Mouse (Mus musculus): Measurements from ENCODE around the gene Hmg20a.
A peak's percentile ranks its signal among the peaks of the same experiment; 100 is the strongest.

Gene Hmg20a

DNA sequence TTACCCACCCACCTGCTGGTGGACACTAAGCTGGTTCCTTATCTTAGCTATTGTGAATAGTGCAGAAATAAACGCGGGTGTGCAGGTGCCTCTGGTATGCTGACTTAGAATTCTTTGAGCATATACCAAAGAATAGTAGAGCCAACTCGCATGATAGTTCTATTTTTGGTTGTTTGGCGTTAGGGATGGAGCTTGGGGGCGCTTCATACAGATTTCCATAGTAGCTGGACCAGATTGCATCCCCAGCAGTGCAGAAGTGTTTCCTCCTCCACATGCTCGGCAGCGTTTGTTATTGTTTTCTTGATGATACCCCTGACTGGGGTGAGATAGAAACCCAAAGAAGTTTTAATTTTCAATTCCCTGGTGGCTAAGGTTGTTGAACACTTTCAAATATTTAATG is 21.3 kb downstream of the Hmg20a start:
- no peak for DNase-seq (ENCODE audit: low read depth, low spot score)

DNA sequence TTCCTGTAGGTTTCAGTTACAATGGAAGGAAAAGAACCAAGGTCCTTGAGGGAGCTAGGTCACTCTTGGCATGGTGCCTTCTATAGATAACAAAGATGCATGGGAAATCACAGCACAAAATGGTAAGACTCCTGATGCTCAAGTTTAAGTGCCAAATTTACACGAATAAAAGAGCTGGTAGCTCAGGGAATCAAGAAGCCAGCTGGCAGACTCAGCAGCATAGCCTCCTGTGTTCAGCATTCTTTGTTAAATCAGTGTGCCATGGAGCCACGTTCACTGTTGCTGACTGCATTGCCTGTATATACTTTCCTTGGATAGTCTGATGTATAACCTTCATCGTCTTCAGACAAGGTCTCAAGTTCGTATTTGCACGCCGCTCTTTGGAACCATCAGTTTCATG is 33.2 kb downstream of the Hmg20a start:
- DNase-seq (ENCODE audit: low read depth, low spot score), result no peak

DNA sequence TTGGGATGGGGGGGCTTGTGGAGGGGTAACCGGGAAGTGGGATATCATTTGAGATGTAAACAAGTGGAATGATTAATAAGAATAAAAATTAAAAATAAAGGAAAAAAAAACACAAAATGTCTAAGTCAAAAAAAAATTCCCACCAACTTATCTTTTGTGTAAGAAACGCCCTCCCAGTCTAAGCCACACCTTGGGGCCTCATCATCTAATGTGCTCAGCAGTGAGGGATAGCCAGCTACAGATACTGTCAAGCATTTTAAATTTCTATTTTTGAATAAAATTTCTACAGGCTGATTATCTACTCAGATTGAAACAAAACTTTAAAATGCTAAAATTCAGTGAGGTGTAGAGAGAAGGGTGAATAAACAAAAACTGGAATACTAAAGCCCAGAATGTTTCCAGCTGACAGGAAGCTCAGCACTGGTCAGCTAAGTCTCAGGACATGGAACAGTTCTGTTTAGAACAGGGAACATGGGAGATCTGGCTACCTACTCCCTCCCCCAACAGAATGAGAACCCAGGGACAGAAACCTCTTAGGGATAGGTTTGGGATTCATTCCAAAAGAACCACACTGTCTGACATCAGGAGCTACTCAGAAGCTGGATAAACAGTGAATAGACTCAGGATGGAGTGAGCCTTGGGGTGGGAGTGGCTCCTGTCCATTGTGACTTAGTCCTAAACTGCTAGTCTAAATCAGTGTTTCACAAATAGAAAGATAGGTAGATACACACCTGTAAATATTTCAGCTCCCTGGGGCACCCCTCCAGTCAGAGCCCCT is 34.8 kb downstream of the Hmg20a start:
- DNase-seq (ENCODE audit: low read depth, low spot score), result no peak

DNA sequence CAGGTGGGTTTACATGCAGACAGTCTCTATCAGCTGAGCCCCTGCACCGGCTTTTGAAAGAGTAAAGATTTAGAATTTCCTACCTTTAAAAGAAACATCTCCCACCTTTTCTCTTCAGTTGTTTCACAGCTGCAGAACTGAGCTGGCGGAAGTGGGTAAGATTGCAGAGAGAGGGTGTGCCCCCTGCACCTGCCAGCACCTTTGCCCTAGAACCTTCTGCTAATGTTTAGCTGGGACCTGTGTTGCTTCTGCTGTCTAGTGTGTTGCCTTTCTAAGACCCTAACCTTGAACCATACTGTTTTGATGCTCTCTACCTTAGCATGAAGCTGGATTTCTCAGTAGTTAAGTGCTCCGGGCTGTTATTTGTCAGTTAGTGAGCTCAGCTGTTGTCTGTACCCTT is 38.0 kb downstream of the Hmg20a start:
- DNase-seq (ENCODE audit: low read depth, low spot score), result no peak

DNA sequence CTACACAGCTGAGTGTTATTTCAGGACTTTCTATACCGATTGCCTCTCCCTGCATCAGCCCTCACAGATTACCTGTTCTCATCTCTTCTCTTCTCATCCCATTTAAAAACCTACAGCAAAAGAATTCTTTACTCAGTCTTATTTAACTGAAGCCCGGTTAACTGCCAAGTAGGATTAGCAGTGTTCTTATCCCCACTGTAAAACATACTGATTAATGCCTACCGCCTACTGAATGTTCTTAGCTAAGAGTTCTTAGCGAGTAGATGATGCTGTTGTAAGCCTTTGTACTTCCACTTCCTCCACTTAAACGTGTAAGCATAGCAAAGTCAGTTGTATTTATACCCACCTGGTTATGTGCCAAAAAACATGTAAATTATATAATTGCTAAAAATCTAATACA is 42.6 kb downstream of the Hmg20a start:
- DNase-seq (ENCODE audit: low read depth, low spot score), result peak; percentile 37

DNA sequence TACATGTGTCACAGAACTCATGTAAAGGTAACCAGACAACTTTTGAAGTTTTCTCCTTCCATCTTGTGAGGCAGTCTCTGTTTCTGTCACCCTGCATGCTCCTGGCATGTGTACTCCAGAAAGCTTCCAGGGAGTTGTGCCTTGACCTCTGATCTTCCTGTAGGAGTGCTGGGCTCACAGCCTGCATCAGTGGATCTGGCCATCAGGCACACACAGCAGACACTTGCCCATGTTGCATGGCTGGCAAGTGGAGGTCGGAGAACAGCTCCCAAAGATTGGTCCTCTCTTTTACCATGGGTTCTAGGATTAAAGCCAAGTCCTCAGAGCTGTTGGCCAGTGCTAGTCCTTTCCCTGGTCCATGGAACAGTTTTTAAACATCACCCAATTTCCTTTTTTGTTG is 44.2 kb downstream of the Hmg20a start:
- DNase-seq (ENCODE audit: low read depth, low spot score), result no peak

DNA sequence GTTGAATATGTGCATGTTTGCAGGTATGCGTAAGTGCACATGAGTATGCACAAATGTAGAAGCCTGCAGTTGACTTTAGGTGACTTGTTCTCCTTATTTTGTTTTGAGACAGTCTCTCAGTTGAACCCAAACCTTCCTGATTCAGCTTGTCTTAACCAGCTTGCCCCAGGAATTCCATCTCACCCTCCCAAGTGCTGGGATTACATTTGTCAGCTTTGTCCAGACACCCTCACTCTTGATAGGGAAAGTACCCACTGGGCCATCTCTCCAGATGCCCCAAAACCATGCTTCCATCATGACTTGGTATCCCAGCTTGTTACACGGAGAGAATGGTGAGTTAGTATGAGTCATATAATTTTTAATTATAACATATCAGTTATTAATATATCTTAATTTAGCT is 44.6 kb downstream of the Hmg20a start:
- DNase-seq (ENCODE audit: low read depth, low spot score), result no peak

DNA sequence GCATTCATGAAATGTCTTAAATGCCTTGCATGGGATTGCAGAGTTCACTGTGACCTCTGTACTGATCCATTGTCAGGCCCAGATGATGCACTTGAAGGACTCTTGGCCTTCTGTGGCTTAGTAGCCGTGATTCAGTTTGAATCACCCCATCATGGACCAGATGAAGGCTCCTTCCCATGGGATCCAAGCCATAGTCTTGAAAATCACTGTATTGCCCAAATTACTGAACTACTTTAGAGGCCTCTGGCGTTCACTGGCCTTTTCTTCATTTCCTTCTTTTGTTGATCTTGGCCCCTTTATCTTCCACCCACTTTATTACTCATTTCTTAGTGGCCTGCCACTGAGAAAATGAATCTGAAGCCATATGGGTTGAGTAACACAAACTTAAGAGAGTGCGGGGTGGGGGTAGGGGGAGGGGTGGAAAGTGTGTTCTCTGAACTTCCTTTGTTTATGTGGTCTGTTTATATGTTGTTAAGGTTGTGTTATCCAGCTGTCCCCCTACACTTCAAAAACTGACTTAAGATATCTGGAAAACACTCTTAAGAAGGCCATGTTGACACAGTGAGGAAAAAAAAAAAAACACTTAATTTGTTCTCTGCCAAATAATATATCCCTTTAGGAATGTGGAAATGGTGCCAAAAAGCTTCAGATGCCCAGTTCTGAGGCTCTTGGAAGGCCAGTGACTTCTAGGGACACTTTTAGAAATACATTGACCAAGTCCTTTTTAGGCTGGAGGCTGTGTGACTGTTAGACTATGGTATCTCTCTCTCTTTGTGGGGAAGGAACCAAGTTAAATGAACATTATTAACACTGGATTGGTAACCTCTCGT is 45.5 kb downstream of the Hmg20a start:
- peak; percentile 12 for DNase-seq (ENCODE audit: low read depth, low spot score)

DNA sequence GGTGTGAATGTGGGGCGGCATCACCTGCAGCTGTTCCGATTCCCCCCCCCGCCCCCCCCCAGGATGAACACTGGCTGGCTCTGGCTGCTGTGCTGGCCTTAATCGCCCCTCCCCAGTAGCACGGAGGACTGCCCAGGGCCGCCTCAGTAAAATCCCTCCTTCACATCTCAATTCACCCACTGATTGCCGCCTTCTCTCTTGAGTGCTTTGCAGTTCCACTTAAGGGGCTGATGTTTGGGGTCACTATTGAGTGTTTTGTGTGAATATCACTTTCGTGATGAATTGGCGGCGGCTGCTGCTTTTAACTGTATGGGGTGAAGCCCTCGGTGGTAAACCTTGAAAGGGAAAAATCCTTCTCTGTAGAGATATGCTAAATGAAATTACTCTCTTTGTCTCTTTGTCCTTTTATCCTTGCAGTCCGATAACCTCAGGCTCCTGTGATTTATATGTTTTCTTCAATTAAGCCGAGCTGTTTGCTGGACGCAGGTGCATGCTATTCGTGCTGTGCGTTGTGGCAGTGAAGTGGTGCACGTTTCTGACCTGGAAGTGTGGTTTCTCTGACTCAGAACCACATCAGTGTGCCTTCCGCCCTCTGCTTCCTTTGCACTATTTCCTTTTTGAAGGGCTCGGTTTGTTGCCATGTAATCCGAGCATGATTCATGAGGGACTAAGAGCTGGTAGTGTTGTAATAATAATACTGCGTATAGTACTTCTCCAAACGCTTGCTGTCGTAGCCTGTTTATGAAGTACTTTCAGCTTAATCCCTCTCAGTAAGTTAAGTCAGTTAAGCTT is 46.6 kb downstream of the Hmg20a start:
- peak; percentile 86 for DNase-seq (ENCODE audit: low read depth, low spot score)

DNA sequence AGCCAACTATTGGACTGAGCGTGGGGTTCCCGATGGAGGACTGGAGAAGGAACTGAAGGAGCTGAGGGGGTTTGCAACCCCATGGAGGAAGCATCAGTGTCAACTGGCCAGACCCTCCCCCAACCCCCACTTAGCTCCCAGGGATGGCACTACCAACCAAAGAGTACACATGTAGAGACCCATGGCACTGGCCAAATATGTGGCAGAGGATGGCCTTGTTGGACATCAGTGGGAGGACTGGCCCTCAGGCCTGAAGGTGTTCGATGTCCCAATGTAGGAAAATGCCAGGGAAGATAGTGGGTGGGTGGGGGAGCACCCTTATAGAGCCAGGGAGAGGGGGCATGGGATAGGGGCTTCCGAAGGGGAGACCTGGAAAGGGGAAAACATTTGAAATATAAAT is 47.8 kb downstream of the Hmg20a start:
- DNase-seq (ENCODE audit: low read depth, low spot score), result no peak

DNA sequence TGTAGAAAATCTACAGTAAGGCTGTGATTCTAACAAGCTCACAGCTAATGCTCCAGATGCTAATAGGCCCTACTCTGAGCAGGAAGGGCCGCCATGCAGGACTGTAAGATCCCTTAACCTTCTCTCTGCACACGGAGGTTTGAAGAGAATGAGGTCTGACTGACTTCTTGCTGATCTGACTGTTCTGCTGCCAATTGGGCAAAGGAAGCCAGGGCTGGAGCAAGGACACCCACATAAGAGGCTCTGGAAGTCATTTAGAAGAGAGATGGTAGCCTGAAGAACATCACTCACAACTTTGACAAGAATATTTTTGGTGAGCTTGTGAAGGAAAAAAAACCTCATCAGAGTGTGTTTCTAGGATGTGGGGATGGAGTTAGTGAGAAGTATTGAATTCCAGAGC is 51.2 kb downstream of the Hmg20a start:
- no peak for DNase-seq (ENCODE audit: low read depth, low spot score)

DNA sequence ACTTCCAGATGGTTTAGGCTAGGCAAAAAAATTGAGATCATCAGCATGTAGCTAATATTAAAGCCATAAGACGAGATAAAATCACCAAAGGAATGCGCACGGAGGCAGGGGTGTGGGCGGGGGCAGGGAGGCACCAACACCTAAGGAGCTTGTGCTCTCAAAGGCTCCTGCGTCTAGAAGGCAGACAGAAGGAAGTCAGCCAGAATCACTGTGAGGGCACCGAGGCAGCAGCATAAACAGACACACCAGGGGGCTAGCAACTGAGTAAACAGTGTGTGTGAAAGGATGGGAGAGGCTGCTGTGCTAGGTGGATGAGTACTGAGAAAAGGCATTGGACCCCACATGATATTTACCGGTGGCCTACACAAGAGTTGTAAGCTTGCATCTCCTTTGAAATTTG is 51.9 kb downstream of the Hmg20a start:
- no peak for DNase-seq (ENCODE audit: low read depth, low spot score)

DNA sequence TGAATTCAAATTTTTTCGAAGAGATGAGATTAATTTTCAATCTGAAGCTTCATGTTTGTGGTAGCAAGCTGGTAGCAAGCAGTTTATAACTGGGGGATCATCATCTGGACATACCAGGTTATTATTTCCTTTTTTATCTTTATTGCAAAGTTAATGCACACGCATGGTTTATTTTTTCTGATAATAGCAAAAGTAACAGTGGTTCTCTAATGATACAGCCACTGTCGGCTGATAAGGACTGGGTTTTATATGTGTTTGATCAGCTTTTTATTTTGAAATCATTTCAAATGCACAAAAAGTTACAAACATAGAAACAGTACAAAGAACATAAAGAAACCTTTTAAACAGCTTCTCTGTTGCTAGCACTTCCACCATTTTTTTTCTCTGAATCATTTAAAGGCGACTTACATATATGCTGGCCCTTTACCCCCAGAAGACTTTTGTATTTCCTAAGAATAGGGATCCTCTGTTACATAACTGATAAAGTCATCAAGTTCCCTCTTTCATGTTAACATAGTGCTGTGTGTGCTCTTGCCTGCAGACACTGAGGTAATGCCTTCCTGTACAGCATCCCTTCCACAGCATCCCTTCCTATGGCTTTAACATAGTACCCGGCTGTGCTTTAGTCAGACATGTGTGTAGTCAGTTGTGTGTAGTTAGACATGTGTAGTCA is 60.7 kb downstream of the Hmg20a start:
- no peak for DNase-seq (ENCODE audit: low read depth, low spot score)

DNA sequence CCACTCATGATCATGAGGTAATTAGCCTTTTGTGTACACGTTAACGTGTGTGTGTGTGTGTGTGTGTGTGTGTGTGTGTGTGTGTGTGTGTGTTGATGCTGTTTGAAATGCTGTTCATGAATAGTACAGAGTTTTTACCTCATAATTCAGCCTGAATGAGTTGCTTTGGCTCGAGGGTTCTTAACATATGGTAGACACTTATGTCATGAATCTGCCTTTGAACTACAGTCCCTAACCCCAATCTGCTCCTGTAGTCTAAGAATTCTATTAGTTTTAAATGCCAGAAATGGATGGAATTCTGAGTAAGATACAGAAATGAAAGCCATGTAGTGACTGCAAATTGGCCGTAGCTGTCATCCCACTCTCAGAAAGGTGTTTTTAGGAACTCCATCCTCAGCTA is 64.2 kb downstream of the Hmg20a start:
- no peak for DNase-seq (ENCODE audit: low read depth, low spot score)

DNA sequence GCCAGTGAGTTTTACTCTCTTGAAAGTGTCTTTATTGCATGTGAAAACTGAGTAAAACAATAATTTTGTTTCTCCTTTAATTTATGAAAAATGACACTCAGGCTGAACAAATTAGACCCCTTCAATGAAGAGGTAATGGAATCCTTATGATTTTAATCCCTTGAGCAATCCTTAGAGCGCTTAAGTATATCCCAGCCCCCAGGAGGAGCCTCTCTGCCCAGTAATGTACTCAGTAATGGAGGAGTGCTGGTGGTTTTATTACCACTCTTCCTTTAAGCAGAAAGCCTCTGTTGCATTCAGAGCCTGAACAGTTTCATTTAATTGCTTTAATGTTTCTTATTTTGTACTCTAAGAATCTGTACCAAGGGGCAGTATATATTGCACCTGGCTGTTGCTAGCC is 67.0 kb downstream of the Hmg20a start:
- no peak for DNase-seq (ENCODE audit: low read depth, low spot score)

DNA sequence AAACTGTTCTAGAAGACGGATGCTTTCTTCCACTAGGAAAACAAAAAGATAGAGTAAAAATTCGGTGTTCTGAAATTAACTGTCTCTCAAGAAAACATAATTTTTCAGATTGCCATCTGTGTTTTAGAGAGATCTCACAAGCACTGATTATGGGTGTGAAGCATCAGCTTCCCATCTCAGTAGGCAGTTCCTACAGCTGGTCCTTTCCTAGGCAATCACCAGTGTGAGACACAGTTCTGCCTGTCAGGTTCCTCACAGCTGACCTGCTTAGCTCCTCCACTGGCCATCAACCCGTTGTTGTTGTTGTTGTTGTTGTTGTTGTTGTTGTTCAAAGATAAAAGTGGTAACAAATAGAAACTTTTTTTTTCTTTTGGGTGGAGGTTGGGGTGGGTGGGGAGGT is 67.7 kb downstream of the Hmg20a start:
- no peak for DNase-seq (ENCODE audit: low read depth, low spot score)

DNA sequence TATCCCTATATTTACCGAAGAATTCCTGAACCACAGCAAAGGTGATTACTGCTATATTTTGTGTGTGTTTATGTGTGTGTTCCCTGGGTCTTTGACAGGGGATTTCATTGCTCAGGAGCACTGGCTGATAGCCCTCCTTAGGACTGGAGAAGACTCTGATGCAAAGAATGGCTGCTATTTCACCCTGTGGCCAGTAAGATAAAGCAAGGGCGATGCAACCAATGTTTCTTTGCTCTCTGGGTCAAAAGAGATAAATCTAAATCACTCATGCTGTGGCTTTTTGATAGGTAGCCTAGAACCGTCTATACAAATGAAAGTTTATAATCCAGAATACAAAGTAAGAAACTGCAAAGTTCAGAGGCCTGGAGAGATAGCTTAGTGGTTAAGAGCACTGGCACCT is 69.2 kb downstream of the Hmg20a start:
- no peak for DNase-seq (ENCODE audit: low read depth, low spot score)

DNA sequence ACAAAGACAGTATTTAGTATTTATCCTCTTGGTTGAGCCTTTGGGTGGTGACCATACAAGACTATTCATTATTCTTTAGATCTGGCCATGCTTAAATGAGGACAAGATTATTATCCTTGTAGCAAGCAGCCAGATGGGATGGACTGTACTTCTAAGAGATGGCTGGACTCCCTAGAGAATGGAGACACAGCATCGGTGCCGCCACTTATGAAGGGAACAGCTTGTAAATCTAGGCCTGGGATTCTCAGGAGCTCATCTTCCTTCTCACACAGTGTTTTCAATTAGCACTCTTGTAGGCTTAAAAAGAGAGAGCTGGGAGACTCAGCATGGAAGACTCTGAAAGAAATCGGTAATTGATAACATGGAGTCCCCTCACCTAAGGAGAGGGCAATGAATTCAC is 74.0 kb downstream of the Hmg20a start:
- no peak for DNase-seq (ENCODE audit: low read depth, low spot score)

DNA sequence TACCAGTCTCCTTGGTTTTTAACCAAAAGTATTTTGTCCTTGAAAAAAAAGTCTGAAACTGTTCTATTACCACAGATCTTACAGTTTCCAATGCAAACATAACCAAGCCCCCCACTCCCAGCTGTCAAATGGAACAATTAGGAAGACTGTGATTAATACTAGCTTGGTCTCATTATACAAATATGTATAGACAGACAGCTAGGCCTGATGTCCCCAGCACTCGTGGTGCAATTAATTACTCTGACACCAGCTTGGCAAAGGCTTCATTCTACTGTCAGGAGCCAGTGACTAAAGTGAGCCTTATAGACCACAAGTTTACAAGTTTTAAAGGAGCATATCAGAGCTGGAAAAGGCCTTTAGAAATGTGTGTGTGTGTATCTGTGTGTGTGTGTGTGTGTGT is 74.5 kb downstream of the Hmg20a start:
- no peak for DNase-seq (ENCODE audit: low read depth, low spot score)

DNA sequence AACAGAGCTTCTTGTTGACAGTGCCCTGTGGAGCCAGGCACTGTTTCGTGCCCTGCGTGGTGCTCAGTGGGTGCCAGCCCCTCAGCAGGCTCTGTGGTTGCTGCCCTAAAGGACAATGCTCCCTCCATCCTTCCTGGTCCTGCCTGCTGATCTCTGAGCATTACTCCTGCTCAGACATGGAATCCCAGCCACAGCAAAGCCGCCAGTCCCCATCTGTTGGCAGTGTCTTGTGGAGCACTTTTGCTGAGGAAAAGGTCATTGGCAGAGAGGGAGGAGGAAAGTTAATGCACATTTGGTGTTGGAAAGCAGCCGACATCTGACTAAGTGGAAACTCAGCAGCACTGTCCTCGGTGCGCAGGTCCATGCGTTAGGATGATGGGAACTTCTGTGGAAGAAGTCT is 76.7 kb downstream of the Hmg20a start:
- no peak for DNase-seq (ENCODE audit: low read depth, low spot score)

DNA sequence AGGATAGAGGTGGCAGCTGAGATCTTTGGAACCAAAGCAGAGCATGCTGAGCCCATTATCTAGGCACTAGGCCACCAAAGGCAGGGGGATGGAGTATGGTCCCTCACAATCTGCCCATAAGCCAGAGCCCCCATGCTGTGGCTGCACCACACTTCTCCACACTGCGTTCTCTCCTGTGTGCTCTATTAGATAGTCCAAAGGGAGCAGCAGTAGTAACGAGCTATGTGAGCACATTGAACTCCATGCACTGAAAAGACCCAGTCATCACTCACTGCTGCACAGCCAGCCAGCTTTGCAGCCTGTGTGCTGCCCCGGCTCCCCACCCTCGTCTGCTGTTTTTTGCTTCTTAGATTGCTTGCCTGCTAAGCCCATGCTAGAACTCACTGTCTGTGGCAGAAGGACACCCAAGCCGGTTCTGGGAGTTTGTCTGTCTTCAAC is 77.4 kb downstream of the Hmg20a start:
- DNase-seq (ENCODE audit: low read depth, low spot score), result no peak

DNA sequence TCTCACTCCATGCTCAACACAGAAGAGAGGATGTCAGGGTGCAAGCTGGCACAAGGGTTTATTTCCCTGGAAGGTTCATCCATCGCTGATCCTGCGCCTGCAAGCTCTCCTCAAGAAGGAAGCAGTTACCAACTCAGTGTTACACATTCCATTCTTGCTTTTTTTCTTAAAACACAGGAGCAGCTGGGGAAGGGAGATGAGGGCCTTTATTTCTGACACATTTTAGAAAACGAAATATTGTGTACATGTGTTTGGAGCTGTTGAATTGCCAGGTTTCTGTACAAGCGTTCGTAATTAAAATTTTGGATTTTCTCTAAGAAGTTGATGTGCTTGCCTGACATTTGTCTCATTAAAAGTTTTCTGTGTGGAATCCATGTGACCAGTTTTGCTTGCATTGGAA is 78.2 kb downstream of the Hmg20a start:
- DNase-seq (ENCODE audit: low read depth, low spot score), result no peak

All from A20 (cell line).